Mouse (Mus musculus): ENCODE results near the gene Cyp21a1. TPM values are rescaled to one million over a fixed set of nuclear protein-coding genes. Genes with fewer than 3 reads are reported as not detected.

Cyp21a1 gene
- polyA plus RNA-seq (2017; shearing (Covaris generic)) = not detected

DNA sequence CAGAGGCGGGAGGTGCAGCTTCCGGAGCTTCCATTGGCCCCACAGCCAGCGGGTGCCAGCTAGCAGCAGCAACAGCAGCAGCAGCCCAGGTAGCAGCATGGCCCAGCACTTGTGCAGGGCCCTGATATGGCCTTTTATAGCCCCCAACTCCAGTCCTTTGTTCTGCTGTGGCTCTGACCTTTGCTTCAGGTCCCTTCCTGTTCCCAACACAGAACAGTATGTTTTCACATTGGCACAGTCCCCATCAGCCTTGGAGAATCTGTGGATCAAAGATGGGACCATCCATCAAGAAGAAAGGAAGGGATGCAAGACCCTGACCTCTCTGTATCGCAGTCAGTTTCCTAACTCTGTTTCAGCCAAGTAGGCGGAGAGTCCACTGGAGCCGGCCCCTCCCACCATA is at the start of gene Cyp21a1:
Gene Cyp21a1, minus strand, starts transcription at position 261 of the 400 bp plus-strand sequence.

DNA sequence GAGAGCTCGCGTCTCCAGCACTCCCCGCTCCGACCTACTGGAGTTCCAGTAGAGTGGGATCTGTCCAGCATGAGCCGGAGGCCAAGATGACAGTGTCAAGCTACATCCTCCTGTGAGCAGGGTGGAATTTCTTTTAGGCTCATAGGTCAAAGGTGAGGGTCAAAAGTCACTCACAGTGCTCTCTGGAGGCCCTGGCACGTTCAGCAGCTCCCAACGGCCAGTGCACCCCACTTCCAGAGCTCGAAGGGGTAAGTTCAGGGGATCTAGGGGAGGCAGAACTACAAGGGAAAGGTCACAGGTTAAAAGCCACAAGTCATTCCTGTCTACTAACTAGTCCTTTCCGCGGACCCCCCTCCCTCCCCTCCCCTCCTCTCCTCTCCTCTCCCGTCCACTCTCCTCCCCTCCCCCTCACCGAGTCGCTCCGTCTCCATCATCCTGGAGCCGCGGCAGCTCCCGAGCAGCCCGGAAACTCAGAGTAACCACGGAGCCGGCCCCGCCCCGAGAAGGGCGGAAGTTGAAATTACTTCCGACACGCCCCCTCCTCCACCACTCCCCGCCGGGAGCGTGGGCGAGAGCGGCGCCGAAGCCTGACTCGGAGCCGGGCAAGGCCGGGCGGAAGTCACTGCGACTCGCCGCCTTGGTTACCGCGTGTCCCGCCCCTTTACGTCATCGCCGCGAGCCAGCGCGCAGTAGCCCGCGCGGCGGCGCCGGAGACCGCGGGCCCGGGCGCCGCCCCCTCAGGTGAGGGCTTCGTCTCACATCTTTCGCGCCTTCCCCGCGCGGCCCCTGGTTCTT is 45.6 kb upstream of the Cyp21a1 start, which contains the start of the genes Skiv2l and Nelfe:
Gene Skiv2l, minus strand, starts transcription at position 489 of the 795 bp plus-strand sequence.
Gene Nelfe, plus strand, starts transcription at position 670 of the 795 bp plus-strand sequence.

DNA sequence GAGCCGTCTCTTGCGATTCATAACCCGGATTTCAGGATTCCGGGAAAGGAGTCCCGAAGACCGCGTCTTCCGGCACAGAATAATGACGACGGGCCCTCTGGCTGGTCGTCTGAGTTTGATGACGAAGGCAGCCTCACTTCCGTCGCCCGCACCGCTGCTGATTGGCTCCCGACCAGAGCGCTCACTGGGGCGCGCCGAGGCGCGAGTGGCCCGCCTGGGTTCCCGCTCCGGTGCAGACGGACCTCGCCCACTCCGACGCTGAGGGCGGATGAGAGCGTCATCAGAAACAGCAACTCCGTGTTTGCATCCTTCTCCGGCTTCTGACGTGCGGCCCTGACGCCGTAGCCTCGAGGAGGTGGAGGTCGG is 32.5 kb upstream of the Cyp21a1 start, which contains the start of the genes Stk19 and Dxo:
Gene Stk19, minus strand, starts transcription at position 90 of the 366 bp plus-strand sequence.
Gene Dxo, plus strand, starts transcription at position 164 of the 366 bp plus-strand sequence.

Other genes starting within 250 kb of the Cyp21a1 start
- 1 to 10 TPM in 1 of 2 experiments, under 1 TPM in 1; 0.19 to 1.1 TPM for gene Notch4, start 240.3 kb downstream of the Cyp21a1 start, polyA plus RNA-seq (2017; shearing (Covaris generic))
- 100 to 1,000 TPM; 254 to 344 TPM for gene Gpsm3, start 214.8 kb downstream of the Cyp21a1 start, polyA plus RNA-seq (2017; shearing (Covaris generic))
- 10 to 100 TPM; 16.3 to 23.4 TPM for gene Pbx2, start 213.3 kb downstream of the Cyp21a1 start, polyA plus RNA-seq (2017; shearing (Covaris generic))
- gene Ager, start 206.7 kb downstream of the Cyp21a1 start, polyA plus RNA-seq (2017; shearing (Covaris generic)) = 1 to 10 TPM; 1.6 to 2.9 TPM
- 10 to 100 TPM; 80.3 to 84.2 TPM for gene Rnf5, start 200.9 kb downstream of the Cyp21a1 start, polyA plus RNA-seq (2017; shearing (Covaris generic))
- gene Agpat1, start 200.3 kb downstream of the Cyp21a1 start, polyA plus RNA-seq (2017; shearing (Covaris generic)) = 10 to 100 TPM; 17.4 to 28.1 TPM
- gene Egfl8, start 188.6 kb downstream of the Cyp21a1 start, polyA plus RNA-seq (2017; shearing (Covaris generic)) = 1 to 10 TPM in 1 of 2 experiments, under 1 TPM in 1; 0.29 to 2.0 TPM
- 10 to 100 TPM; 16.0 to 19.4 TPM for gene Ppt2, start 176.1 kb downstream of the Cyp21a1 start, polyA plus RNA-seq (2017; shearing (Covaris generic))
- 1 to 10 TPM; 1.4 to 1.6 TPM for gene Prrt1, start 175.0 kb downstream of the Cyp21a1 start, polyA plus RNA-seq (2017; shearing (Covaris generic))
- 1 to 10 TPM; 3.3 to 6.0 TPM for gene Fkbpl, start 159.8 kb downstream of the Cyp21a1 start, polyA plus RNA-seq (2017; shearing (Covaris generic))
- 10 to 100 TPM; 46.6 to 60.7 TPM for gene Atf6b, start 157.4 kb downstream of the Cyp21a1 start, polyA plus RNA-seq (2017; shearing (Covaris generic))
- under 1 TPM in 1 of 2 experiments, not detected in 1; 0.07 TPM for gene Tnxb, start 134.0 kb downstream of the Cyp21a1 start, polyA plus RNA-seq (2017; shearing (Covaris generic))
- 1 to 10 TPM in 1 of 2 experiments, not detected in 1; 3.0 TPM for gene C4b, start 60.7 kb downstream of the Cyp21a1 start, polyA plus RNA-seq (2017; shearing (Covaris generic))
- 10 to 100 TPM; 37.4 to 47.4 TPM for gene Stk19, start 32.4 kb upstream of the Cyp21a1 start, polyA plus RNA-seq (2017; shearing (Covaris generic))
- gene Dxo, start 32.5 kb upstream of the Cyp21a1 start, polyA plus RNA-seq (2017; shearing (Covaris generic)) = 10 to 100 TPM; 47.0 to 49.6 TPM
- gene Skiv2l, start 45.6 kb upstream of the Cyp21a1 start, polyA plus RNA-seq (2017; shearing (Covaris generic)) = 100 to 1,000 TPM in 1 of 2 experiments, 10 to 100 TPM in 1; 81.8 to 107 TPM
- 10 to 100 TPM; 37.9 to 46.0 TPM for gene Nelfe, start 45.8 kb upstream of the Cyp21a1 start, polyA plus RNA-seq (2017; shearing (Covaris generic))
- 1 to 10 TPM; 1.8 to 8.9 TPM for gene Cfb, start 58.0 kb upstream of the Cyp21a1 start, polyA plus RNA-seq (2017; shearing (Covaris generic))
- gene Zbtb12, start 74.9 kb upstream of the Cyp21a1 start, polyA plus RNA-seq (2017; shearing (Covaris generic)) = under 1 TPM; 0.16 to 0.74 TPM
- gene Gm20547, start 77.5 kb upstream of the Cyp21a1 start, polyA plus RNA-seq (2017; shearing (Covaris generic)) = not detected
- 1 to 10 TPM; 1.6 to 4.0 TPM for gene C2, start 93.7 kb upstream of the Cyp21a1 start, polyA plus RNA-seq (2017; shearing (Covaris generic))
- gene Ehmt2, start 93.9 kb upstream of the Cyp21a1 start, polyA plus RNA-seq (2017; shearing (Covaris generic)) = 10 to 100 TPM; 60.3 to 72.7 TPM
- not detected for gene Slc44a4, start 109.9 kb upstream of the Cyp21a1 start, polyA plus RNA-seq (2017; shearing (Covaris generic))
- gene Neu1, start 126.7 kb upstream of the Cyp21a1 start, polyA plus RNA-seq (2017; shearing (Covaris generic)) = 10 to 100 TPM; 55.1 to 60.0 TPM
- gene Hspa1b, start 154.7 kb upstream of the Cyp21a1 start, polyA plus RNA-seq (2017; shearing (Covaris generic)) = 10 to 100 TPM in 1 of 2 experiments, under 1 TPM in 1; 0.70 to 78.1 TPM
- 1 to 10 TPM in 1 of 2 experiments, not detected in 1; 2.5 TPM for gene Gm20481, start 165.4 kb upstream of the Cyp21a1 start, polyA plus RNA-seq (2017; shearing (Covaris generic))
- gene Hspa1a, start 167.6 kb upstream of the Cyp21a1 start, polyA plus RNA-seq (2017; shearing (Covaris generic)) = 10 to 100 TPM in 1 of 2 experiments, not detected in 1; 18.3 TPM
- gene Hspa1l, start 168.1 kb upstream of the Cyp21a1 start, polyA plus RNA-seq (2017; shearing (Covaris generic)) = under 1 TPM; 0.27 to 0.50 TPM
- gene Lsm2, start 177.3 kb upstream of the Cyp21a1 start, polyA plus RNA-seq (2017; shearing (Covaris generic)) = 10 to 100 TPM; 79.0 to 93.1 TPM
- gene Vars, start 196.4 kb upstream of the Cyp21a1 start, polyA plus RNA-seq (2017; shearing (Covaris generic)) = 100 to 1,000 TPM; 126 to 153 TPM
- under 1 TPM in 1 of 2 experiments, not detected in 1; 0.52 TPM for gene Vwa7, start 212.0 kb upstream of the Cyp21a1 start, polyA plus RNA-seq (2017; shearing (Covaris generic))
- gene Sapcd1, start 223.5 kb upstream of the Cyp21a1 start, polyA plus RNA-seq (2017; shearing (Covaris generic)) = under 1 TPM; 0.36 to 0.48 TPM
- gene Msh5, start 242.2 kb upstream of the Cyp21a1 start, polyA plus RNA-seq (2017; shearing (Covaris generic)) = 1 to 10 TPM in 1 of 2 experiments, under 1 TPM in 1; 0.87 to 2.6 TPM
- gene Clic1, start 245.4 kb upstream of the Cyp21a1 start, polyA plus RNA-seq (2017; shearing (Covaris generic)) = 100 to 1,000 TPM; 647 to 661 TPM